Mouse (Mus musculus): ENCODE measurements around the gene Ryk.

GRCm38 (mm10) chr9:102921791-102922190, 87.1 kb downstream of the Ryk start:
- TF ChIP-seq CTCF (IDR thresholded peaks at IDR 0.05; ENCODE audit: low read depth) (no peak), EP300 (IDR thresholded peaks at IDR 0.05; ENCODE audit: low read depth) (no peak)

All from liver, embryonic 14.5 days (tissue).